Mouse (Mus musculus) stomach, postnatal 0 days (tissue): ENCODE measurements around the gene Lamc3.

Source experiments
- CTCF ChIP-seq: IDR thresholded peaks from 2 replicates; pipeline ENCODE4 v1.5.1; 2016; ENCODE audit warnings: antibody characterized with exemption, low read depth, mild to moderate bottlenecking, moderate library complexity
- EP300 ChIP-seq: optimal IDR thresholded peaks from 2 replicates; pipeline ENCODE3; 2016; ENCODE audit warnings: antibody characterized with exemption

- TF ChIP-seq CTCF (no peak), EP300 (no peak)
Observed at GRCm38 (mm10) chr2:31865794-31866193, 21.3 kb upstream of the Lamc3 start.
